Mouse (Mus musculus) hindbrain, postnatal 0 days (tissue): ENCODE results near the gene Ccdc28b. TPM values are rescaled to one million over a fixed set of nuclear protein-coding genes. Genes with fewer than 3 reads are reported as not detected.

Source experiments
- ATAC-seq: fragments of 200-750 bp; cut with Nextera tagmentation; 2 replicates; pipeline ENCODE4 v1.8.0; 2017; ENCODE audit warnings: mild to moderate bottlenecking, moderate TSS enrichment, moderate library complexity
- DNase-seq: peaks from one replicate; pipeline ENCODE4 v3.0.0-alpha.2; 2015; ENCODE audit warnings: low spot score
- H3K27ac ChIP-seq: fragments of 300-500 bp; sonication (generic); 2 replicates; pipeline ENCODE4 v1.5.1; 2014; ENCODE audit warnings: mild to moderate bottlenecking
- H3K27me3 ChIP-seq: fragments of 300-500 bp; sonication (generic); 2 replicates; pipeline ENCODE4 v1.6.1; 2014; ENCODE audit warnings: low read length, mixed read lengths; ENCODE audit not compliant: insufficient read depth
- H3K36me3 ChIP-seq: fragments of 300-500 bp; sonication (generic); 2 replicates; pipeline ENCODE4 v1.6.1; 2014; ENCODE audit warnings: low read length, mixed read lengths; ENCODE audit not compliant: insufficient read depth
- H3K4me1 ChIP-seq: fragments of 300-500 bp; sonication (generic); 2 replicates; pipeline ENCODE4 v1.6.1; 2014; ENCODE audit warnings: antibody characterized with exemption, low read length, mixed read lengths; ENCODE audit not compliant: insufficient read depth
- H3K4me2 ChIP-seq: fragments of 300-500 bp; sonication (generic); 2 replicates; pipeline ENCODE4 v1.6.1; 2014; ENCODE audit warnings: low read depth, mild to moderate bottlenecking, low read length, moderate library complexity, mixed read lengths
- H3K4me3 ChIP-seq: fragments of 300-500 bp; sonication (generic); 2 replicates; pipeline ENCODE4 v1.5.1; 2014; ENCODE audit warnings: low read length
- H3K9ac ChIP-seq: fragments of 300-500 bp; sonication (generic); replicated peaks from 2 replicates; pipeline ENCODE4 v1.6.1; 2014; ENCODE audit warnings: mild to moderate bottlenecking, low read length, moderate library complexity, mixed read lengths
- H3K9me3 ChIP-seq: fragments of 300-500 bp; sonication (generic); 2 replicates; pipeline ENCODE4 v1.6.1; 2016; ENCODE audit warnings: low read length, mixed read lengths
- CTCF ChIP-seq: IDR thresholded peaks from 2 replicates; pipeline ENCODE4 v1.5.1; 2016; ENCODE audit warnings: antibody characterized with exemption, control low read depth, low read depth
- WGBS: fragments of 180-500 bp; shearing (Covaris S2); extraction: QIAGEN DNeasy Blood & Tissue Kit; methylation state at CpG from one replicate; pipeline ENCODE4 v1.1.7; 2014; 5-methylcytosine and 5-hydroxymethylcytosine counted together
- polyA plus RNA-seq: library from polyadenylated mRNA; unstranded; fragments of >200 nt; fragmentation: Nextera tagmentation; extraction: Ambion mirVana; gene quantifications from 2 replicates; pipeline ENCODE4 v1.2.1, GENCODE M21; 2015
- total RNA-seq: library from RNA; depleted of rRNA; stranded (reverse); fragments of >200 nt; gene quantifications from 2 replicates; pipeline ENCODE4 v1.2.3, GENCODE M21; 2014; rRNA removed

Gene Ccdc28b
- total RNA-seq (55.0 and 77.7 TPM in 2 replicates), polyA plus RNA-seq (150 and 157 TPM in 2 replicates)

DNA sequence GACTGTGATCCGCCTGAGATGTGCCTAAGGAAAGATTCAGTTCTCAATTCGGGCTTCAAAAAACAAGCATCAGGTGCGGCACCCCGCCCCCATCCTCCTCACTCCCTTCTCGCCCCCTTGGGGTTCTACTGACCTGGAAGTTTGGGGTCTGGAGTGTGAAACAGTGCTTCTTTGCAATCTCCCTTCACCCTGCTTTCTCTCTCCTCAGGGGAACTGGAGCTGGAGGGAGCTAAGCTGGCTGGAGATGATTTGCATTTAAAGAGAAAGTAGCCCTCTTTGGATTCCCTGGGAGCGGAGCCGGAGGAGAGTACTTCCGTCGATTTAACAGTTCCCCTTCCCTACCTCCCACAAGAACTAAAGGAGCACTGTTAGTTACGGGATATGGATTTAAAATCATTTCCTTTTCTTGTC is at the start of gene Ccdc28b:
Ccdc28b (minus strand) TSS at position 267 of the 411 bp plus-strand sequence.
- Histone ChIP-seq H3K27ac (peak within 1 kb of the TSS; percentile 98), H3K36me3 (peaks cover 22% of the 10 kb centered on the region), H3K4me3 (peak within 1 kb of the TSS; percentile 55), H3K4me1 (peaks cover 35% of the 10 kb centered on the region), H3K9me3 (no peaks in the 10 kb centered on the region), H3K9ac (peak within 1 kb of the TSS; percentile 79), H3K4me2 (peak within 1 kb of the TSS; percentile 89), H3K27me3 (no peaks in the 10 kb centered on the region)
- WGBS = 0% methylated on average over 10 of the region's 10 CpGs
- TF ChIP-seq CTCF = no peak
- ATAC-seq (peak; percentile 21), DNase-seq (peak; percentile 75)

DNA sequence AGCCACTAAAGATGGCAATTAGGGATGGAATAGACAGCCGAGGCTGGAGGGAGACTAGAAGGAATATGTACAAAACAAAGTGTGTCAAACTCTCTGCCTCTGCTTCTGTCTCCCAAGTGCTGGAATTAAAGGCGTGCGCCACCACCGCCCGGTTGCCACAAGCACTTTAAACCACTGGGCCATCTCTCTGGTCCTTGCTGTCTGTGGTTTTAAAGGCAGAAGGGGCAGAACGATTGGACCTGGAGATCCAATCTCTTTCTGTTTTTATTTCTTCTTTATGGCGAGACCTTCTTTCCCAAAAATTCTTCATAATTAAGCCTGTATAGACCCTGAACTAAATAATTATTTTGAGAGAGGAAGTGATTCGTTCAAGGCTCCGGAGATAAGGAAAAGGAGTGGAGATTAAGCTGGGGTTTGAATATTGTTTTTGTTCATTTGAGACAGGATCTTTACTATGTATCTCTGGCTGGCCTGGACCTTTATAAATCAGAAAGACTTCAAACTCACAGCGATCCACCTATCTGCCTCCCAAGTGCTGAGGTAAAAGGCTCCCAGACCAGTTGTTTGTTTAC is 49.2 kb upstream of the Ccdc28b start:
- Histone ChIP-seq H3K36me3 (peaks cover 21% of the 10 kb centered on the region), H3K27me3 (no peaks in the 10 kb centered on the region), H3K4me1 (peaks cover 3% of the 10 kb centered on the region), H3K4me3 (peak overlapping the region; percentile 63), H3K4me2 (peak overlapping the region; percentile 85), H3K9ac (peak overlapping the region; percentile 89), H3K27ac (peak overlapping the region; percentile 94), H3K9me3 (no peaks in the 10 kb centered on the region)
- DNase-seq (no peak), ATAC-seq (peak; percentile 52; the same call in 1 of the 2 replicates)
- WGBS = 9% methylated on average over 10 of the region's 10 CpGs
- no peak for TF ChIP-seq CTCF

DNA sequence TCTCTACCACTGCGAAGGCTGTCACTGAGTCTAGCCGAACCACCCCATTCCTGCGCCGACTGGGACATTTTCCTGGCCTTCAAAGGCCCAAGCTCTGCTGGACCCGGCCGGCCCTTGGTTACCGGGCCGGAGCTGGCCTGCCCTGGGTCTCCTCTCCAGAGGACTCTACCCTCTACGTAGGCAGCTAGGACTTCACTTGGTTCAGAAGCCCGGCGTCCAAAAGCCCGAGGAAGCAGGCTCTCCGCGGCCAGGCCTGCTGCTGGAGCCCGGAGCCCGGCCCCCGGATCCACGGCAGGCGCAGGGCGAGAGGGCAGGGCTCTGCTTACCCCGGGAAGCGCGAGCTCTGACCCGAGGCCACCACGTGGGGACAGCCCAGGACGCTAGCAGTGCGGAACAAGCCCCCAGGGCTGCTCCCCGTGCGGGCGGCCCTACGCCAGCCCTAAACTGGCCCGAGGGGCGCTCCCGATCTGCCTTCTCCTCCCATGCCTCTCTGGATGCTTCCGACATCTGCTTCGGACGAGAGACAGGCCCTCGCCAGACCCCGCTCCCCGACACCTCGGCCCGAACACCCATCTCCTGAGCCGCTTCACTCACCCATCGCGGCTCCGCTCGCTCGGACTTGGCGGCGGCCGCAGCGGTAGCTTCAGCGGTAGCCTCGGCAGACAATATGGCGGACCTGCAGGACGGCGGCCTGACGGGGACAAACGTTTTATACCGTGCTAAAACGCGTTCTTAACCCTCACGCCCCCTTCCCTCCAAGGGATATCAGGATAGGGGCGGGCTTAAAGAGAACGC is 48.5 kb upstream of the Ccdc28b start, which contains the start of gene Kpna6:
Kpna6 (minus strand) TSS at position 685 of the 795 bp plus-strand sequence.
- Histone ChIP-seq H3K9ac (peak within 1 kb of the TSS; percentile 89), H3K4me3 (peak within 1 kb of the TSS; percentile 63), H3K4me1 (peaks cover 3% of the 10 kb centered on the region), H3K36me3 (peaks cover 18% of the 10 kb centered on the region), H3K4me2 (peak within 1 kb of the TSS; percentile 85), H3K27ac (peak within 1 kb of the TSS; percentile 94), H3K9me3 (no peaks in the 10 kb centered on the region), H3K27me3 (no peaks in the 10 kb centered on the region)
- peak; percentile 95 for DNase-seq
- under 1% methylated on average over 64 of the region's 65 CpGs for WGBS
- TF ChIP-seq CTCF = no peak; the same call in 1 of the 2 replicates
- peak; percentile 94 for ATAC-seq

DNA sequence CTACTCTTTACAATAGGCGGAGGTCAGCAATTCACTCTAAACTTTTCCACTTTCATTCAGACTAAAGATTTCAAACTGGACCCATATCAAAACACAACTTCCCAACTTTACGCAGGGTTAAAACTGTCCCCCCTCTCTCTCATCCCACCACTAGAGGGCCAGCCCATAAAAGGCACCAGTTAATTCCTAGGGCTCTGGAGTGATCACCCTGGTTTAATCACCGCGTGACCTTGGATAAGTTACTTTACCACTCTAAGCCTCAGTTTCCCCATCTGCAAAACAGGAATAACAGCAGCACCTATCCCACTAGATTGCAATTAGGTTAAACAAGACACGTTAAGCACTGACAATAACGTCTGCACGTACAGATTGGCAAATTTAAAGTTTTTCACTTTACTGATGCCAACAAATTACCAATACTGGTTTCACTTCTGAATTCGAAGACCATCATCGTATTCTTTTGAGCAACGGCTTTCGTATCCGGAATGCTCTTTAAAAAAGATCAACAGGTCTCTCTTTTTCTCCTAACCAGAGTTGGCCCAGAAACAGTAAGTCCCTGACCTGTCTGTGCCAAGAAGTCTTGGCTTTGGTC is 47.8 kb upstream of the Ccdc28b start:
- WGBS = 7% methylated on average over 12 of the region's 12 CpGs
- H3K4me2 ChIP-seq = peak overlapping the region; percentile 85
- H3K27me3 ChIP-seq = no peaks in the 10 kb centered on the region
- no peaks in the 10 kb centered on the region for H3K9me3 ChIP-seq
- peak; percentile 71 for DNase-seq
- ATAC-seq = 0 out of 2 replicates have a peak, but pooled peaks have one; percentile 46
- H3K4me1 ChIP-seq = peaks cover 3% of the 10 kb centered on the region
- peaks cover 14% of the 10 kb centered on the region; the same call in 1 of the 2 replicates for H3K36me3 ChIP-seq
- H3K9ac ChIP-seq = peak overlapping the region; percentile 89
- peak overlapping the region; percentile 63 for H3K4me3 ChIP-seq
- H3K27ac ChIP-seq = peak overlapping the region; percentile 94
- TF ChIP-seq CTCF = peak; percentile 81

DNA sequence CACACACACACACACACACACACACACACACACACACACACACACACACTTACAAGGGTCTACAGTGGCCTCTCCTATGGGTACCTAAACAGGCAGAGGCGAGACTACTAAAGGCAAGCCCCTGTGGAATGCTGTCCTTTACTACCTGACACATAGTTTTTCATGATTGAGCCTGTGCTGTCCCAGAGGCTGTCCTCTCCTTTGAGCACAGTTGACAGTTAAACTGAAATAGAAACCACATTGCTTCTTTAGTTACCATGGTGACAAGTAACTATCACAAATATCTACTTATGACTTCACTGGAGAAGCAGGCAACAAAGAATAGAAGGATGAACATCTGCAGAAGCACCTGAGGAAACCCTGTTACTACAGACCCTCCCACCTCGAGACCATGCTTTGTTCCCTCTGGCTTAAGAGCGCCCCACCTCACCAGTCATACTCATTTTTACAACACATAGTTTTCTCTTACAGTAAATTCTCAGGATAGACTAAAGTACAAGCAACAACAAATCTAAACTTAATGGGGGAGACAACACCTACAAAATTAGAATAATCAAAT is 38.6 kb upstream of the Ccdc28b start:
- H3K4me1 ChIP-seq = no peaks in the 10 kb centered on the region
- no peak for DNase-seq
- no peak overlapping the region for H3K4me3 ChIP-seq
- H3K36me3 ChIP-seq = peaks cover 37% of the 10 kb centered on the region
- ATAC-seq = no peak
- H3K27ac ChIP-seq = no peak overlapping the region
- H3K9me3 ChIP-seq = no peaks in the 10 kb centered on the region
- 82% methylated on average over 3 of the region's 3 CpGs for WGBS
- no peak overlapping the region for H3K9ac ChIP-seq
- H3K27me3 ChIP-seq = no peaks in the 10 kb centered on the region
- H3K4me2 ChIP-seq = no peak overlapping the region
- no peak for TF ChIP-seq CTCF

DNA sequence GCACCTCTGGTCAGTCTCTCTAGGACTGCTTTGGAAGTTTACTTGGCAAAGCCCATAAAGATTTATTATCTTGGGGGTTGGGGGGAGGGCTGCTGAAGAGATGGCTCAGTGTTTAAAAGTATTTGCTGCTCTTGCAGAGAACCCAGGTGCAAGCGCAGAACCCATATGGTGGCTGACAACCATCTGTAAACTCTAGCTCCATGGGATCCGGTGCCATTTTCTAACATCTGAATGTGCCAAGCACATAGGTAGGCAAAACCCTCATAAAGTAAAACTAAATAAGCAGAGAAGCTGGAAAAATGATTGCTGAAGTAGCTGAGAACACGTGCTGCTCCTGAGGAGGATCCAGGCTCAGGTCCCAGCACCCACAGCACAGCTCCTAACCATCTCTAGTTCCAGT is 37.8 kb upstream of the Ccdc28b start:
- no peak for TF ChIP-seq CTCF
- 83% methylated on average over 3 of the region's 3 CpGs for WGBS
- no peak overlapping the region for H3K27ac ChIP-seq
- ATAC-seq (no peak), DNase-seq (no peak)
- H3K9ac ChIP-seq = no peak overlapping the region
- H3K4me3 ChIP-seq = no peak overlapping the region
- H3K36me3 ChIP-seq = peaks cover 41% of the 10 kb centered on the region
- no peak overlapping the region for H3K4me2 ChIP-seq
- no peaks in the 10 kb centered on the region for H3K9me3 ChIP-seq
- no peaks in the 10 kb centered on the region for H3K27me3 ChIP-seq
- no peaks in the 10 kb centered on the region for H3K4me1 ChIP-seq
